Mouse (Mus musculus) left cerebral cortex, adult 8-10 months (tissue): ENCODE measurements around the gene Zfp827. TPM values are rescaled to one million over a fixed set of nuclear protein-coding genes. Genes with fewer than 3 reads are reported as not detected.

Experiments used
- DNase-seq, 2 experiments: peaks; one replicate each; pipeline ENCODE4 v3.0.0; 2022; ENCODE audit warnings: low spot score in 2 of 2
- total RNA-seq, 4 experiments: library from RNA; stranded (reverse); gene quantifications; 2 replicates each; pipeline ENCODE4 v1.2.4; 2022

Zfp827 gene
- total RNA-seq, 4 experiments from 2014 or later, result 39.1 to 45.0 (median 44.3) TPM

GRCm38 (mm10) chr8:79209641-79210358 lies 181.6 kb downstream of the Zfp827 start:
- DNase-seq, result no peak

- no peak for DNase-seq
Measured at GRCm38 (mm10) chr8:79211630-79212029, 183.4 kb downstream of the Zfp827 start.

DNA sequence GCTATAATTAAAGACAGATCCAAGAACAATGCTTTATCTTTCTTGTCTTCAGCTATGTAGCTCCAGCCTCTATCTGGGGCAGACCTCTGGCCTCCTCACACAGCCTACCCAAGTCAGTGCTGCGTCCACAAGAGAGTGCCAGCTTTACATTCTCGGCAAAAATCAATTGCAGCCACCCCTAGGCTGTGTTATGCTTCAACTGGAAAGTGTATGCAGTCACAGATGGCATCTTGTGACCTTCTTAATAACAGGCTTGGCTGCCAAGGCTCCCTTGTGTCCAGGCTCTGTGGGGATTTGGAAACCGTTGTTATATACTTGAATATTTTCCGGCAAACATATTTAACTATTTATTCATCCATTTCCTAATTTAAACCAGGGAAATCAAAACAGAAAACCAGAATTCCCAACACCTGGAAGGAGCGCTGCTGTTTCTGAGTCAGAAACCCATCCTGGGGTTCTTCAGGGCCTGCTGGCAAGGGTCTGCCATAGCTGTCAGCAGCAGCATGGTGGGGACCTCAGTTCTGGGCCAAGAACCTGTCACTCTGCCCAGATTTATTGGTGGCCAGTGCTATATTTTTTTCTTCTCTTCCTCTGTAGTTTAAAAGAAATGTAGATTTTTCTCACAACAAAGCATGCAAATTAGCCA lies 194.0 kb downstream of the Zfp827 start:
- DNase-seq, result no peak

GRCm38 (mm10) chr8:79222752-79223141 lies 194.5 kb downstream of the Zfp827 start:
- no peak for DNase-seq

- no peak for DNase-seq
Measured at GRCm38 (mm10) chr8:79224363-79224762, 196.1 kb downstream of the Zfp827 start.

DNA sequence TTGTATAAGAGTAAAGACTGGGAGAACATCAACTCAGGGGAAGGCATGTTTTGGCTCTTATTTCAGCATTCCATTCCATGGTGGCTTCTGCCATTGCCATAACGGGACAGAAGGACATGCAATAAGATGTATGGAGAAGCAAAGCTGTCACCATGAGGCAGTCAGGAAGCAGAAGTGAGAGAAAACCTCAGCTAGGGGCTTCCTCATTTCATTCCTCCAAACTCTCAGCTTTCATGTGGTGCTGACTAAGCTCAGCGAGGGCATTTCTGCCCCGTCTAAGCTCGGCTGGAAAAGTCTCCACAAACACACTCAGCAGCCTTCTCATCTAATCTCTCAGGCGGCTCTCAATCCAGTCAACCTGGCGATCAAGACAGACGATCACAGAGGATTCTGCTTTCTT lies 197.3 kb downstream of the Zfp827 start:
- no peak for DNase-seq

DNA sequence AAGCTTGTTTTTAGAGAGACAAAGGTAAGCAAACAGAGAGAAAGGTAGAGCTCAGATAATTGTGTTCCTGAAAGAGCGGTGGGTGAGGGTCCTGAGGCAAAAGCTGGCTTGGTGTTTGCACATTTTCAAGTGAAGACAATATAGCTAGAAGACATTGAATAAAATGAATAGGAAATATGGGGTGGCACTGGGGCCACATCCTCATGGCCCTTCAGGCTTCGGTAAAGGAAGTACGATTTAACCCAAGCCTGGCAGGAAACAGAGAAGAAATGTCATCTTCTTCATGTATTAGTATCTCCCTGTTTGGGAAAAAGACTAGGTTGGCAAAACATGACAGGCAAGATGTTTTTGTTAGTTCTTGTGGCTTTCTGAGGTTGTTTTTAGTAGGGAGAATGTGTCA lies 197.8 kb downstream of the Zfp827 start:
- DNase-seq, result no peak

GRCm38 (mm10) chr8:79227194-79227593 lies 199.0 kb downstream of the Zfp827 start:
- no peak for DNase-seq

DNA sequence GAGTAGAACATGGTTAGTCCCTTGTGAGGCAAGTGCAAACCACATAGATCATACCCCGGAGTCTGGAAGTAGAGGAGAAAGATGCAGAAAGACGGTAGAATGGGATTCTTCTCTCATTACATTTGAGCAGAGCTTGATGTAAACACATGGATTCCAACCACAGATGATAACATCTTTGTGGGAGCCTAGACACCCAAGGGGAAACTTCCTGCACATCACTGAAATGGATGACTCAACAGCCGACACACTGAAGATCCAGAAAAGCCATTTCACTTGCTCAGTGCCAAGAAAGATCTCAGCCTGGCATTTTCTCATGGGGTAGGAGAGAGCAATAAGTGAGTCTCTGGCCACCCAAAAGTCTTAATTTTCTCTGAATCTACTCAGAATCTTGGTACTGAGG lies 199.7 kb downstream of the Zfp827 start:
- no peak for DNase-seq

- DNase-seq, result no peak
Measured at GRCm38 (mm10) chr8:79229266-79229888, 201.1 kb downstream of the Zfp827 start.

DNA sequence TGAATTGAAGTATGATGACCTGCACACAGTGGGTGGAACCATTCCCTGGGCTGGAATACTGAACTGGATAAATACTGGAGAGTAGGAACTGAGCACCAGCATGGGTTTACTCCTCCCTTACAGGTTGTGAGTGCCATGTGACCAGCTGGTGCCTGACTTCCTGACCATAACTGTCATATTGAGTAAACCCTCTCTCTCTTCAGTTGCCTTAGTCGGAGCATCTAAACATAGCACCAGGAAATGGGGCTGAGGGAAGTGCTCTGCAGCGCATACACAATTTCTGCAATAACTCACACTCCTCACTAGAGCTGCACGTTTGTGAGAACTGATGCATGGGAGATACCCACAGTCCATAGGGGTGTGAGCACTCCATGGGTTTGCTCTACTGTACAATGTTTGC lies 211.1 kb downstream of the Zfp827 start:
- no peak for DNase-seq

- DNase-seq, result no peak
Measured at GRCm38 (mm10) chr8:79239996-79240395, 211.8 kb downstream of the Zfp827 start.

Other genes starting within 250 kb of the Zfp827 start
- gene Lsm6, start 207.3 kb upstream of the Zfp827 start, total RNA-seq, result 10 to 100 TPM; 53.7 to 60.5 (median 56.5) TPM
- gene 1700011L22Rik, start 220.1 kb downstream of the Zfp827 start, total RNA-seq, result not detected